Mouse (Mus musculus) intestine, postnatal 0 days (tissue): ENCODE measurements around the gene Ppfibp1. TPM values are rescaled to one million over a fixed set of nuclear protein-coding genes. Genes with fewer than 3 reads are reported as not detected.

Experiments
- ATAC-seq: fragments of 200-750 bp; cut with Nextera tagmentation; 2 replicates; pipeline ENCODE4 v1.8.0; 2017; ENCODE audit warnings: mild to moderate bottlenecking, moderate TSS enrichment, moderate library complexity
- H3K27ac ChIP-seq: fragments of 300-500 bp; sonication (generic); 2 replicates; pipeline ENCODE4 v1.5.1; 2014; ENCODE audit warnings: mild to moderate bottlenecking, low read depth, low read length, moderate library complexity
- H3K27me3 ChIP-seq: fragments of 300-500 bp; sonication (generic); replicated peaks from 2 replicates; pipeline ENCODE4 v1.6.1; 2014; ENCODE audit warnings: low read length, mixed read lengths; ENCODE audit not compliant: control insufficient read depth, insufficient read depth
- H3K36me3 ChIP-seq: fragments of 300-500 bp; sonication (generic); 2 replicates; pipeline ENCODE4 v1.6.1; 2014; ENCODE audit warnings: mild to moderate bottlenecking, moderate library complexity; ENCODE audit not compliant: control insufficient read depth, insufficient read depth
- H3K4me1 ChIP-seq: fragments of 300-500 bp; sonication (generic); replicated peaks from 2 replicates; pipeline ENCODE4 v1.6.1; 2014; ENCODE audit warnings: antibody characterized with exemption, low read length, mixed read lengths; ENCODE audit not compliant: control insufficient read depth, insufficient read depth
- H3K4me2 ChIP-seq: fragments of 300-500 bp; sonication (generic); replicated peaks from 2 replicates; pipeline ENCODE4 v1.6.1; 2014; ENCODE audit warnings: low read depth, mild to moderate bottlenecking, moderate library complexity
- H3K4me3 ChIP-seq: fragments of 300-500 bp; sonication (generic); 2 replicates; pipeline ENCODE4 v1.5.1; 2014; ENCODE audit warnings: low read depth, low read length
- H3K9ac ChIP-seq: fragments of 300-500 bp; sonication (generic); 2 replicates; pipeline ENCODE4 v1.6.1; 2014; ENCODE audit warnings: mild to moderate bottlenecking, low read depth, low read length
- H3K9me3 ChIP-seq: fragments of 300-500 bp; sonication (generic); 2 replicates; pipeline ENCODE4 v1.6.1; 2016; ENCODE audit warnings: mixed run types; ENCODE audit not compliant: control insufficient read depth
- CTCF ChIP-seq: sonication (generic); IDR thresholded peaks from 2 replicates; pipeline ENCODE4 v1.5.1; 2016; ENCODE audit warnings: low read depth, mild to moderate bottlenecking, control low read depth, antibody characterized with exemption, moderate library complexity
- WGBS: fragments of 180-500 bp; shearing (Covaris S2); extraction: QIAGEN DNeasy Blood & Tissue Kit; methylation state at CpG from one replicate; pipeline ENCODE4 v1.1.7; 2014; 5-methylcytosine and 5-hydroxymethylcytosine counted together
- polyA plus RNA-seq: library from polyadenylated mRNA; unstranded; fragments of >200 nt; fragmentation: Nextera tagmentation; extraction: Ambion mirVana; gene quantifications from 2 replicates; pipeline ENCODE4 v1.2.1, GENCODE M21; 2015

The Ppfibp1 gene
- polyA plus RNA-seq, 1 experiment from 2014 or later = 32.3 TPM

GRCm38 (mm10) chr6:146939026-146939425 lies 50.7 kb downstream of the Ppfibp1 start:
- peak overlapping the region; percentile 41; the same call in 1 of the 2 replicates for H3K27ac ChIP-seq
- WGBS = 61% methylated on average over 8 of the region's 8 CpGs
- no peaks in the 10 kb centered on the region for H3K9me3 ChIP-seq
- H3K9ac ChIP-seq = no peak overlapping the region
- no peaks in the 10 kb centered on the region for H3K27me3 ChIP-seq
- 0 out of 2 replicates have a peak, but pooled peaks cover 6% of the 10 kb centered on the region for H3K36me3 ChIP-seq
- no peak overlapping the region for H3K4me3 ChIP-seq
- no peak overlapping the region for H3K4me2 ChIP-seq
- TF ChIP-seq CTCF = no peak
- peaks cover 11% of the 10 kb centered on the region for H3K4me1 ChIP-seq
- ATAC-seq = peak; percentile 58; the same call in 1 of the 2 replicates

GRCm38 (mm10) chr6:146941505-146942275 lies 53.4 kb downstream of the Ppfibp1 start:
- no peak for TF ChIP-seq CTCF
- no peak overlapping the region for H3K27ac ChIP-seq

GRCm38 (mm10) chr6:146944009-146944408 lies 55.7 kb downstream of the Ppfibp1 start:
- no peaks in the 10 kb centered on the region for H3K27me3 ChIP-seq
- H3K9me3 ChIP-seq = no peaks in the 10 kb centered on the region
- H3K4me2 ChIP-seq = no peak overlapping the region
- no peak for ATAC-seq
- peaks cover 22% of the 10 kb centered on the region for H3K4me1 ChIP-seq
- 0 out of 2 replicates have a peak, but pooled peaks cover 4% of the 10 kb centered on the region for H3K36me3 ChIP-seq
- H3K9ac ChIP-seq = no peak overlapping the region
- H3K4me3 ChIP-seq = no peak overlapping the region
- peak; percentile 25; the same call in 1 of the 2 replicates for TF ChIP-seq CTCF
- no peak overlapping the region for H3K27ac ChIP-seq

More at GRCm38 (mm10) chr6:146941505-146942275, 53.4 kb downstream of the Ppfibp1 start:
- no peaks in the 10 kb centered on the region for H3K9me3 ChIP-seq
- no peak overlapping the region for H3K9ac ChIP-seq
- no peak for ATAC-seq
- 43% methylated on average over 7 of the region's 7 CpGs for WGBS
- H3K27me3 ChIP-seq = no peaks in the 10 kb centered on the region
- H3K36me3 ChIP-seq = 0 out of 2 replicates have a peak, but pooled peaks cover 6% of the 10 kb centered on the region
- peaks cover 18% of the 10 kb centered on the region for H3K4me1 ChIP-seq
- H3K4me2 ChIP-seq = 0 out of 2 replicates have a peak overlapping the region, but pooled peaks have one; percentile 9
- H3K4me3 ChIP-seq = no peak overlapping the region

GRCm38 (mm10) chr6:146944830-146945229 lies 56.5 kb downstream of the Ppfibp1 start:
- Histone ChIP-seq H3K9ac (no peak overlapping the region), H3K27me3 (no peaks in the 10 kb centered on the region), H3K4me1 (peaks cover 22% of the 10 kb centered on the region), H3K4me2 (no peak overlapping the region), H3K4me3 (no peak overlapping the region), H3K27ac (0 out of 2 replicates have a peak overlapping the region, but pooled peaks have one; percentile 35), H3K36me3 (no peaks in the 10 kb centered on the region), H3K9me3 (no peaks in the 10 kb centered on the region)
- 55% methylated on average over 4 of the region's 4 CpGs for WGBS
- TF ChIP-seq CTCF = no peak
- no peak for ATAC-seq

- no peaks in the 10 kb centered on the region for H3K36me3 ChIP-seq
- H3K9ac ChIP-seq = no peak overlapping the region
- ATAC-seq = no peak
- no peaks in the 10 kb centered on the region for H3K27me3 ChIP-seq
- H3K4me1 ChIP-seq = peaks cover 18% of the 10 kb centered on the region
- no peaks in the 10 kb centered on the region for H3K9me3 ChIP-seq
- no peak for TF ChIP-seq CTCF
- WGBS = 68% methylated on average over 6 of the region's 6 CpGs
- H3K4me3 ChIP-seq = no peak overlapping the region
- H3K4me2 ChIP-seq = no peak overlapping the region
- peak overlapping the region; percentile 46 for H3K27ac ChIP-seq
Measured at GRCm38 (mm10) chr6:146946327-146947029, 58.2 kb downstream of the Ppfibp1 start.

- H3K4me3 ChIP-seq = no peak overlapping the region
- WGBS = 49% methylated on average over 4 of the region's 4 CpGs
- TF ChIP-seq CTCF = no peak
- H3K36me3 ChIP-seq = no peaks in the 10 kb centered on the region
- no peak overlapping the region for H3K4me2 ChIP-seq
- H3K27me3 ChIP-seq = no peaks in the 10 kb centered on the region
- H3K27ac ChIP-seq = no peak overlapping the region
- no peaks in the 10 kb centered on the region for H3K9me3 ChIP-seq
- no peak overlapping the region for H3K9ac ChIP-seq
- peaks cover 13% of the 10 kb centered on the region for H3K4me1 ChIP-seq
- no peak for ATAC-seq
Measured at GRCm38 (mm10) chr6:146947186-146947585, 58.9 kb downstream of the Ppfibp1 start.
